Mouse (Mus musculus) liver, embryonic 11.5 days (tissue): Measurements from ENCODE around the gene Rpl6. TPM values are rescaled to one million over a fixed set of nuclear protein-coding genes. Genes with fewer than 3 reads are reported as not detected.
"Not testable (repeated sequence)": the region's sequence is repeated elsewhere in the genome, so short reads cannot be mapped to it uniquely, and the experiment has no call there.

Experiments
- ATAC-seq: fragments of 200-750 bp; cut with Nextera tagmentation; replicated peaks from 2 replicates; pipeline ENCODE4 v1.8.0; 2017; ENCODE audit warnings: moderate number of reproducible peaks, mild to moderate bottlenecking, moderate TSS enrichment, moderate library complexity; ENCODE audit not compliant: low FRiP score
- DNase-seq: peaks from one replicate; pipeline ENCODE4 v3.0.0-alpha.2; 2017; ENCODE audit warnings: low spot score
- H3K27ac ChIP-seq: fragments of 300-500 bp; sonication (generic); 2 replicates; pipeline ENCODE4 v1.5.1; 2014; ENCODE audit warnings: mild to moderate bottlenecking, low read depth, low read length, control low read depth
- H3K27me3 ChIP-seq: fragments of 300-500 bp; sonication (generic); replicated peaks from 2 replicates; pipeline ENCODE4 v1.6.1; 2014; ENCODE audit warnings: low read length, mixed read lengths; ENCODE audit not compliant: control insufficient read depth, insufficient read depth
- H3K36me3 ChIP-seq: fragments of 300-500 bp; sonication (generic); 2 replicates; pipeline ENCODE4 v1.6.1; 2014; ENCODE audit warnings: mild to moderate bottlenecking, low read length, moderate library complexity, mixed read lengths; ENCODE audit not compliant: control insufficient read depth, insufficient read depth
- H3K4me1 ChIP-seq: fragments of 300-500 bp; sonication (generic); replicated peaks from 2 replicates; pipeline ENCODE4 v1.6.1; 2014; ENCODE audit warnings: low read length, mixed read lengths; ENCODE audit not compliant: control insufficient read depth, insufficient read depth
- H3K4me2 ChIP-seq: fragments of 300-500 bp; sonication (generic); 2 replicates; pipeline ENCODE4 v1.6.1; 2014; ENCODE audit warnings: mild to moderate bottlenecking, control low read depth, moderate library complexity
- H3K4me3 ChIP-seq: fragments of 300-500 bp; sonication (generic); 2 replicates; pipeline ENCODE4 v1.5.1; 2014; ENCODE audit warnings: low read depth, low read length, control low read depth
- H3K9ac ChIP-seq: fragments of 300-500 bp; sonication (generic); 2 replicates; pipeline ENCODE4 v1.6.1; 2014; ENCODE audit warnings: low read depth, low read length, control low read depth
- H3K9me3 ChIP-seq: fragments of 300-500 bp; sonication (generic); 2 replicates; pipeline ENCODE4 v1.6.1; 2016; ENCODE audit warnings: low read length, inconsistent platforms, mixed read lengths; ENCODE audit not compliant: control insufficient read depth
- WGBS: fragments of 180-500 bp; shearing (Covaris S2); extraction: QIAGEN DNeasy Blood & Tissue Kit; methylation state at CpG from one replicate; pipeline ENCODE4 v1.1.7; 2014; 5-methylcytosine and 5-hydroxymethylcytosine counted together
- polyA plus RNA-seq: library from polyadenylated mRNA; unstranded; fragments of >200 nt; fragmentation: Nextera tagmentation; extraction: Ambion mirVana; gene quantifications from 2 replicates; pipeline ENCODE4 v1.2.1, GENCODE M21; 2014

Gene Rpl6
- polyA plus RNA-seq, 1 experiment from 2014 or later, result 1,036 TPM

- no peak overlapping the region for H3K4me3 ChIP-seq
- H3K9ac ChIP-seq, result no peak overlapping the region
- WGBS, result 83% methylated on average over 1 of the region's 1 CpGs
- H3K4me1 ChIP-seq, result peaks cover 28% of the 10 kb centered on the region
- H3K4me2 ChIP-seq, result no peak overlapping the region
- no peaks in the 10 kb centered on the region for H3K9me3 ChIP-seq
- no peak for ATAC-seq
- DNase-seq, result no peak
- H3K36me3 ChIP-seq, result peaks cover 18% of the 10 kb centered on the region
- H3K27ac ChIP-seq, result no peak overlapping the region
- no peaks in the 10 kb centered on the region for H3K27me3 ChIP-seq
Observed at GRCm38 (mm10) chr5:121202467-121202866, 1.8 kb upstream of the Rpl6 start.

DNA sequence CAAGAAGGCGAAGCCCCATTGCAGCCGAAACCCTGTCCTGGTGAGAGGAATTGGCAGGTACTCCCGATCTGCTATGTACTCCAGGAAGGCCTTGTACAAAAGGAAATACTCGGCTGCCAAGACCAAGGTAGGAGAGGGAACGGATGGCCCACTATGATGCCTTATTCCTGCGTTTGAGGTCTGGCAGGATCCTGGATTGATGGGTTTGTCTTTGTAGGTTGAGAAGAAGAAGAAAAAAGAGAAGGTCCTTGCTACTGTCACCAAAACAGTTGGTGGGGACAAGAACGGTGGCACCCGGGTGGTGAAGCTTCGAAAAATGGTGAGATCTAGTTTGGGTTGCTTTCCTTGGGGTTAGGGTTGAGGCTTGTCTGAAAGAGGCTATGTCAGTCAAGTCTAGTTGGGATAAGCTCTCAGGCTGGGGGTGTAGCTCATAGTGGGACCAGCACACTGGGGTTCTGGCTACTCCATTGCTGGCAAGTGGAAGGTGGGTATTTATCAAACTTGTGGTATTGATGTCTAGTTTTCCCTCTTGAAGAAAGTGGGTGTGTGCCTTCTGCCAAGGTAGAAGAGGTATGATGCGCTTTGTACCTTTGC is 1.4 kb downstream of the Rpl6 start:
- H3K4me3 ChIP-seq, result peak overlapping the region; percentile 98
- WGBS, result 53% methylated on average over 8 of the region's 10 CpGs
- not testable (repeated sequence) for H3K9me3 ChIP-seq, DNase-seq, ATAC-seq, H3K27me3 ChIP-seq
- peak overlapping the region; percentile 91; the same call in 1 of the 2 replicates for H3K27ac ChIP-seq
- H3K4me1 ChIP-seq, result peaks cover 22% of the 10 kb centered on the region
- peak overlapping the region; percentile 84 for H3K4me2 ChIP-seq
- peaks cover 44% of the 10 kb centered on the region for H3K36me3 ChIP-seq
- peak overlapping the region; percentile 100 for H3K9ac ChIP-seq

GRCm38 (mm10) chr5:121206540-121206939 is 2.3 kb downstream of the Rpl6 start:
- Histone ChIP-seq H3K4me1 (peaks cover 22% of the 10 kb centered on the region), H3K27me3 (no peaks in the 10 kb centered on the region), H3K9ac (peak overlapping the region; percentile 100), H3K4me3 (peak overlapping the region; percentile 98), H3K4me2 (peak overlapping the region; percentile 84), H3K9me3 (no peaks in the 10 kb centered on the region), H3K36me3 (peaks cover 54% of the 10 kb centered on the region), H3K27ac (peak overlapping the region; percentile 91)
- 77% methylated on average over 9 of the region's 9 CpGs for WGBS
- ATAC-seq (no peak), DNase-seq (no peak)

DNA sequence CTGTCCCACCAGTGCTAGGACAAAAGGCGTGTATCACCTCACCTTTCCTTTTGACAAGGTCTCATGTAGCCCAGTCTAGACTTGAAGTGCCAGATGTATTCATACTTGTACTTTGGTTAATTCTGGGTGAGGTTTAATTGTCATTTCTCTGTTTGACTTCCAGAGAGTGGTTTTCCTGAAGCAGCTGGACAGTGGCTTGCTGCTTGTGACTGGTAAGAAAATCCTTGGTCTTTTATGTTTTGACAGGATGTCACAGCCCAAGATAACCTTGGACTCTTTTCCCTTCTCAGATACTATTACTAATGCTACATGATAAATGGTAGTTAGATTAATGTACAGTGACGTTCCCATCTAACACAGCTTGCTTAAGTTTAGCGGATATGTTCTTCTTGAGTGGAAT is 2.7 kb downstream of the Rpl6 start:
- Histone ChIP-seq H3K4me2 (peak overlapping the region; percentile 84), H3K9ac (0 out of 2 replicates have a peak overlapping the region, but pooled peaks have one; percentile 100), H3K36me3 (peaks cover 58% of the 10 kb centered on the region), H3K4me3 (peak overlapping the region; percentile 98), H3K27ac (0 out of 2 replicates have a peak overlapping the region, but pooled peaks have one; percentile 19), H3K4me1 (peaks cover 22% of the 10 kb centered on the region), H3K9me3 (no peaks in the 10 kb centered on the region), H3K27me3 (no peaks in the 10 kb centered on the region)
- WGBS, result 69% methylated on average over 3 of the region's 3 CpGs
- DNase-seq (no peak), ATAC-seq (no peak)

DNA sequence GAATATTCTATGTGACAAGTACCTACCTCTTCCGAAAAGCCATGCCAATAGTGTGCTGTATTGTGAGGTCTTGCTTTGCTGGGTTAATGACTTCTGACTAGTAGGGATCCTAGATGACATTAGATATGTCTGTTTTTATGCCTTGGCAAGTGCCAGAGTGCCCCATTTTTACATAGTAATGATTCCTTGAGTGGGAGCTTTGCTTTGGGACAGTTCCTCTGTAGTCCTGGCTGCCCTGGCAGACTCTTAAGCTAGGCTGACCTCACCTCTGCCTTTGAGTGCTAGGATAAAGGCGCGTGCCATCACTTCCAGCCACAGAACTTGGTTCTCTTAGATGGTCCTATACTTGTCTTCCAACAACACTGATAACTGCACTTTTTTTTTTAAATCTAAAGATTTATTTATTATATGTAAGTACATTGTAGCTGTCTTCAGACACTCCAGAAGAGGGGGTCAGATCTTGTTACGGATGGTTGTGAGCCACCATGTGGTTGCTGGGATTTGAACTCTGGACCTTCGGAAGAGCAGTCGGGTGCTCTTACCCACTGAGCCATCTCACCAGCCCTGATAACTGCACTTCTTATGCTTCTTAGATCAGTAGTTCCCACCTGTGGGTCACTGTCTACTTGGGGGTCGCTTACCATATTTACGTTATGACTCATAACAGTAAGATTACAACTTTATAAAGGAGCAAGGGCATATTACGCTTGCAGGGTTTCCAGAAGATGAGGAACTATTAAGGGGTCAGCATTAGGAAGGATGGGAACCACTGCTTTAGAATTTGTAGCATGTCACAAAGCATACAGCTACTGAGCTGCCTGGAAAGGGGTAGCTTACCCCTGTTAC is 5.7 kb downstream of the Rpl6 start:
- Histone ChIP-seq H3K4me3 (no peak overlapping the region), H3K9me3 (no peaks in the 10 kb centered on the region), H3K36me3 (peaks cover 66% of the 10 kb centered on the region), H3K27me3 (no peaks in the 10 kb centered on the region), H3K27ac (no peak overlapping the region), H3K9ac (no peak overlapping the region), H3K4me1 (peaks cover 22% of the 10 kb centered on the region), H3K4me2 (no peak overlapping the region)
- ATAC-seq (no peak), DNase-seq (no peak)
- 87% methylated on average over 9 of the region's 9 CpGs for WGBS

GRCm38 (mm10) chr5:121210601-121210924 is 6.3 kb downstream of the Rpl6 start:
- no peak for DNase-seq
- Histone ChIP-seq H3K4me1 (peaks cover 22% of the 10 kb centered on the region), H3K9me3 (no peaks in the 10 kb centered on the region), H3K9ac (no peak overlapping the region), H3K27ac (0 out of 2 replicates have a peak overlapping the region, but pooled peaks have one; percentile 9), H3K36me3 (peaks cover 66% of the 10 kb centered on the region), H3K4me2 (no peak overlapping the region), H3K4me3 (no peak overlapping the region), H3K27me3 (no peaks in the 10 kb centered on the region)
- WGBS, result 88% methylated on average over 1 of the region's 1 CpGs
- no peak for ATAC-seq

DNA sequence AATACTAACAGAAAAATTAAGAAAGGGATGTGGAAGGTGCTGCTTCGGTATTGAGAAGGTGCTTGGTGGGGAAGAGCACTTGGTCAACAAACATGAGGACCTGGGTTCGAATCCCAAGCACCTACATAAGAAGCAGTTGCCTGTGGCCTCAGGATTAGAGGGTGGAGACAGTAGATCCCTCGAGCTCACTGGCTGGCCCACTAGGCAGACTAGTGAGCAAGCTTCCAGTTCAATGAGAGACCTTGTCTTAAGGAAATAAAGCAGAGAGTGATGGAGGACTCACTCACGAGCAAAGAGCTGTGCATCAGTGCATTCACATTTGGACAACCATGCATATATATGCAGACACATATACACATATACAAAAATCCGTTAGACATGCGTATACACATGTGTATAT is 7.8 kb downstream of the Rpl6 start:
- H3K27ac ChIP-seq, result no peak overlapping the region
- no peak for DNase-seq
- WGBS, result 90% methylated on average over 6 of the region's 6 CpGs
- peaks cover 52% of the 10 kb centered on the region for H3K36me3 ChIP-seq
- H3K9ac ChIP-seq, result no peak overlapping the region
- H3K4me3 ChIP-seq, result no peak overlapping the region
- no peak for ATAC-seq
- H3K9me3 ChIP-seq, result no peaks in the 10 kb centered on the region
- no peak overlapping the region for H3K4me2 ChIP-seq
- peaks cover 13% of the 10 kb centered on the region for H3K4me1 ChIP-seq
- no peaks in the 10 kb centered on the region for H3K27me3 ChIP-seq

- DNase-seq (no peak), ATAC-seq (no peak)
- H3K27ac ChIP-seq, result peak overlapping the region; percentile 93; the same call in 1 of the 2 replicates
- 56% methylated on average over 7 of the region's 7 CpGs for WGBS
- peaks cover 6% of the 10 kb centered on the region for H3K4me1 ChIP-seq
- H3K36me3 ChIP-seq, result peaks cover 30% of the 10 kb centered on the region
- no peak overlapping the region for H3K9ac ChIP-seq
- H3K27me3 ChIP-seq, result no peaks in the 10 kb centered on the region
- no peak overlapping the region for H3K4me2 ChIP-seq
- H3K9me3 ChIP-seq, result no peaks in the 10 kb centered on the region
- no peak overlapping the region for H3K4me3 ChIP-seq
Observed at GRCm38 (mm10) chr5:121214707-121215106, 10.4 kb downstream of the Rpl6 start.
